Mouse (Mus musculus) ES-E14 (cell line): ENCODE measurements around the gene Pigz.

Experiments used
- HCFC1 ChIP-seq: IDR thresholded peaks from 2 replicates; pipeline ENCODE4 v1.6.1; 2012; ENCODE audit warnings: low read length, inconsistent platforms, borderline replicate concordance; ENCODE audit not compliant: insufficient read depth
- MAFK ChIP-seq: IDR thresholded peaks from 2 replicates; pipeline ENCODE4 v1.6.1; 2014; ENCODE audit warnings: mild to moderate bottlenecking, low read depth, low read length, inconsistent platforms; ENCODE audit not compliant: insufficient read depth
- ZC3H11A ChIP-seq: IDR thresholded peaks from 2 replicates; pipeline ENCODE4 v1.6.1; 2012; ENCODE audit warnings: low read depth, mild to moderate bottlenecking, inconsistent platforms, low read length, borderline replicate concordance

DNA sequence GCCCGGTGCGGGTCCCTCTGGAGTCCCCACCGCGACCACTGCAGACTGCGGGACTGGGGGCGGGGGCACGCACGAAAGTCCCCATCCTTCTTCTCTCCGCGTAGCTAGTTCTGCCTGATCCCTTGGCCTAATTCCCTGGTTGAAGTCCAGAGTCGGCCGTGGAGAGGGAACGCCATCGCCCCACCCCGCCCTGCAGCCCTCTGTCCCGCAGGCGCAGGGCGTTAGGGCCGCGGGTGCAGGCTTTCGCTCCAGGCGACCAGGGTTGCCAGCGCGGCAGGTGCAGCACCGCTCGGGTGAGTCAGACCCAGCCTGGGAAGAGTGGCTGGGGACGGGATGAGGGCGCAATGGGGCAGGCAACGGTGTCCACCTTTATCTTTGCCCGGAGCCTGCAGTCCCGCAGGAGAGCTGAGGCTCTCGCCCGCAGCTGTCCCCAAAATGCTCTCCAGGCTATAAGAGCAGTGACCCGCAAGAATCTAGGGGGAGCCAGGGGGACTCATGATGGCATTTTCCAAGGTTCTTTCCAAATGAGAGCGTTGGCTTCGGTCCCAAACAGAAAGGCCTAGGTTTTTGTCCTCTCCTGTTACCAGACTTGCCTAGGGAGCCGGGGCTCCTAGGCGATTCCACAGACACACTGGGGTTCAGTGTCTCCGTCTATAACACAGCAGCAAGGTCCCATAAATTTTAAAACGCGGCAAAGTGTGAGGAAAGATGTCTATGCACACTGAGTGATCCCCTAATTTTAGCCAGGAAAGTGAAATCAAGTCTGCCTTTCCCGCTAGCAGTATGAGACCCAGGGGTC is at the start of gene Pigz:
- TF ChIP-seq MAFK (no peak), HCFC1 (no peak), ZC3H11A (no peak)
